Mouse (Mus musculus): ENCODE results near the gene Id2.

GRCm38 (mm10) chr12:25104541-25104940 is 7.6 kb upstream of the Id2 start:
- TF ChIP-seq POLR2A (IDR thresholded peaks at IDR 0.05; ENCODE audit: insufficient read length, low read depth) (no peak), POLR2AphosphoS2 (IDR thresholded peaks at IDR 0.05; ENCODE audit: insufficient read length, low read depth) (no peak), SRF (IDR thresholded peaks at IDR 0.05; ENCODE audit: control insufficient read depth, insufficient read length, low read depth) (no peak), TCF12 (IDR thresholded peaks at IDR 0.05; ENCODE audit: insufficient read depth, poor library complexity, severe bottlenecking) (no peak)
